Mouse (Mus musculus) midbrain, embryonic 14.5 days (tissue): ENCODE results near the gene Mrpl18. TPM values are rescaled to one million over a fixed set of nuclear protein-coding genes. Genes with fewer than 3 reads are reported as not detected.

Experiments
- ATAC-seq: fragments of 200-750 bp; cut with Nextera tagmentation; 2 replicates; pipeline ENCODE4 v1.8.0; 2017; ENCODE audit warnings: moderate number of reproducible peaks, moderate library complexity; ENCODE audit not compliant: low FRiP score, low TSS enrichment
- DNase-seq: peaks from one replicate; pipeline ENCODE4 v3.0.0-alpha.2; 2015
- H3K27ac ChIP-seq: fragments of 300-500 bp; sonication (generic); replicated peaks from 2 replicates; pipeline ENCODE4 v1.5.1; 2014; ENCODE audit warnings: mild to moderate bottlenecking, low read depth, low read length, moderate library complexity
- H3K27me3 ChIP-seq: fragments of 300-500 bp; sonication (generic); 2 replicates; pipeline ENCODE4 v1.6.1; 2014; ENCODE audit warnings: low read length, control low read depth, mixed read lengths; ENCODE audit not compliant: control insufficient read depth, insufficient read depth
- H3K36me3 ChIP-seq: fragments of 300-500 bp; sonication (generic); 2 replicates; pipeline ENCODE4 v1.6.1; 2014; ENCODE audit warnings: low read length, control low read depth; ENCODE audit not compliant: control insufficient read depth, insufficient read depth
- H3K4me1 ChIP-seq: fragments of 300-500 bp; sonication (generic); 2 replicates; pipeline ENCODE4 v1.6.1; 2014; ENCODE audit warnings: mild to moderate bottlenecking, antibody characterized with exemption, low read length, control low read depth; ENCODE audit not compliant: control insufficient read depth, insufficient read depth
- H3K4me2 ChIP-seq: fragments of 300-500 bp; sonication (generic); 2 replicates; pipeline ENCODE4 v1.6.1; 2014; ENCODE audit warnings: mild to moderate bottlenecking, low read length, moderate library complexity
- H3K4me3 ChIP-seq: fragments of 300-500 bp; sonication (generic); replicated peaks from 2 replicates; pipeline ENCODE4 v1.5.1; 2014; ENCODE audit warnings: low read depth, low read length
- H3K9ac ChIP-seq: fragments of 300-500 bp; sonication (generic); replicated peaks from 2 replicates; pipeline ENCODE4 v1.6.1; 2014; ENCODE audit warnings: mild to moderate bottlenecking, low read length, moderate library complexity
- H3K9me3 ChIP-seq: fragments of 300-500 bp; sonication (generic); 2 replicates; pipeline ENCODE4 v1.6.1; 2016; ENCODE audit warnings: low read length, control low read depth, mixed read lengths; ENCODE audit not compliant: control insufficient read depth
- WGBS: fragments of 180-500 bp; shearing (Covaris S2); extraction: QIAGEN DNeasy Blood & Tissue Kit; methylation state at CpG from one replicate; pipeline ENCODE4 v1.1.7; 2014; 5-methylcytosine and 5-hydroxymethylcytosine counted together
- polyA plus RNA-seq: library from polyadenylated mRNA; unstranded; fragments of >200 nt; fragmentation: Nextera tagmentation; extraction: Ambion mirVana; gene quantifications from 2 replicates; pipeline ENCODE4 v1.2.1, GENCODE M21; 2014

The Mrpl18 gene
- polyA plus RNA-seq, 1 experiment from 2014 or later, result 117 TPM

DNA sequence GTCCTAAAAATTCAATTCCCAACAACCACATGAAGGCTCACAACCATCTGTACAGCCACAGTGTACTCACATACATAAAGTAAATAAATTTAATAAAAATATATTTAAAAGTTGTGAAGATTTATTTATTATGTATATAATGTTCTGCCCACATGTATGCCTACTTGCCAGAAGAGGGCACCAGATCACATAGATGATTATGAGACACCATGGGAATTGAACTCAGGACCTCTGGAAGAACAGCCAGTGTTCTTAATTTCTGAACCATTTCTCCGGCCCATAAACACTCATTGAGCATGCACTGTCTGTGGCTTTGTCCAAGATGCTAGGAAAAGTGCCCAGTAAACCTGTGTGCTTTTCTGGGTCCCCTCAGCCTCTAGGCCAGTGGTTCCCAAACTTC, 34.9 kb downstream of the Mrpl18 start:
- no peak overlapping the region for H3K9ac ChIP-seq
- H3K4me2 ChIP-seq, result no peak overlapping the region
- H3K4me1 ChIP-seq, result no peaks in the 10 kb centered on the region
- DNase-seq (no peak), ATAC-seq (no peak)
- no peak overlapping the region for H3K27ac ChIP-seq
- no peaks in the 10 kb centered on the region for H3K27me3 ChIP-seq
- H3K36me3 ChIP-seq, result no peaks in the 10 kb centered on the region
- WGBS, result 67% methylated on average over 1 of the region's 1 CpGs
- H3K4me3 ChIP-seq, result no peak overlapping the region
- H3K9me3 ChIP-seq, result no peaks in the 10 kb centered on the region

DNA sequence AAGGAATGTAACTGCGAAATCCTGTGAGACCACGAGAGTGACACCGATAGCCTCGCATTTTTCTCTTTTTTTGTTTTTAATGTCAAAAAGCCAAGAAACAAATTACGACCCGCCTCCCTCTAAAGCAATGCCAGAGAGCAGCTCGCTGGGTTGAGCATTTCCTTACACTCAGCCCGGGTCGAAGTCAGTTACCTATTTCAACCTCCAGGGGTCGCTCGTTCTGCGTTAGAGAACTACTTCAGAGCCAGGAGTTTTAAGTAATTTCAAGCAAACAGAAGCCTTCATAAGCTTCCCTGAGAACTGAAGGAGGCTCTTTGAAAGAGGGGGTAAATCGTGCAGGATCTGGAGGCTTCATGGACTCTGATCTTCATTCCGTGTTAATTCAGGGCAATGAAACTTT, 36.0 kb downstream of the Mrpl18 start:
- Histone ChIP-seq H3K27me3 (no peaks in the 10 kb centered on the region), H3K4me1 (no peaks in the 10 kb centered on the region), H3K4me3 (no peak overlapping the region), H3K9me3 (no peaks in the 10 kb centered on the region), H3K36me3 (no peaks in the 10 kb centered on the region), H3K4me2 (peak overlapping the region; percentile 28), H3K9ac (no peak overlapping the region), H3K27ac (no peak overlapping the region)
- 5% methylated on average over 14 of the region's 14 CpGs for WGBS
- DNase-seq (peak; percentile 92), ATAC-seq (no peak)

DNA sequence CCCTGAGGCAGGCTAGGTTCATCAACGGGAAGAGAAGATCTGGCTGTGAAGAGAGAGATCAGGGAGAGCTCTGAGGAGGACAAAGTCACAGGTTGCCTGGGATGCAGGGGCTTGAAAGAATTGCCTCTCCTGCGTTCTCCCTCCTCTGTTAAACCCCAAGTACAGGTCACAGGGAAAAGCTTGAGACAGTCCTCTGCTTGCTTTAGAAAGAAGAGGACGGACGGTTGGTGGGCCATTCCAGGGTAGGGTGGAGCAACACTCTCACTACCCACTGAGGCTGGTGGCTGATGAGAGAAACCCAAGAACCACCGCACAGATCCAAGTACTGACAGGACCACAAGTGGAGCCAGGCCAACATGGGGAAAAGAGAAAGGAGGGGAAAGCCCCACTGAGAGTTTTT, 40.4 kb downstream of the Mrpl18 start, which contains the start of gene Mrgprh:
Mrgprh (plus strand) TSS at position 301 of the 400 bp plus-strand sequence.
- no peaks in the 10 kb centered on the region for H3K4me1 ChIP-seq
- no peaks in the 10 kb centered on the region for H3K27me3 ChIP-seq
- WGBS, result 80% methylated on average over 5 of the region's 5 CpGs
- no peak within 1 kb of the TSS for H3K27ac ChIP-seq
- no peaks in the 10 kb centered on the region for H3K36me3 ChIP-seq
- ATAC-seq, result no peak
- H3K4me3 ChIP-seq, result no peak within 1 kb of the TSS
- H3K9ac ChIP-seq, result no peak within 1 kb of the TSS
- no peaks in the 10 kb centered on the region for H3K9me3 ChIP-seq
- no peak within 1 kb of the TSS for H3K4me2 ChIP-seq
- DNase-seq, result no peak

DNA sequence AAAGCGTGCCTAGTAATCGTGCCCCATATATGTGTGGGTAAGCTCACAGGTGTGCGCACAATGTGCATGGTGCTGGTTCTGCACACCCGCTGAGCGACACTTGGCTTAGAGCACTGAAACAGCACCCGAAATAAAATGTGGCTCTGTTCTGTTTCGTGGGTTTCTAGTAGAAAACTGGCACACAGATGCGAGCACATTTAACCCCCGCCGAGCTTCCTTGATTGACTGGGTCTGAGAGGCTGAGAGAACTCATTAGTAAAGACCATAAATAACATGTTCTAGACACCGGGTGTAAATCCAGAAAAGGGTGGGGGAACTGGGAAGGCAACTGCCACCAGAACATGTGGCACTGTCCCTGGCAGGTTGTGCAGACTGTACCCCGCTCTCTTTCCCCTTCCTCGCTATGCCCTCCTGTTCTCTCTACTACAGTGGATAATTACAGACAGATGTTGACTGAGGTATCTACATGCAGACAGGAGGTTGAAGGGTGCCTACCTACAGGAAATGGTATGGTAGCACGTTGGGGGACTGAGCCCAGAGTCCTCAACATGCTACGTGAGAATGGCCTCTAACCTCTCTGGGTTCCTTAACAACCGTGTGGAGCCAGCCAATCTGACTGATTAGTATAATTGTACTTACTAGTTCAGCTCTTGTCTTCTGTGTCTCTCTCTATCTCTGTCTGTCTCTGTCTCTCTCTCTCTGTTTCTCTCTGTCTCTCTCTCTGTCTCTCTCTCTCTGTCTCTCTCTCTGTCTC, 43.7 kb downstream of the Mrpl18 start:
- Histone ChIP-seq H3K4me1 (no peaks in the 10 kb centered on the region), H3K27ac (no peak overlapping the region), H3K9ac (no peak overlapping the region), H3K9me3 (no peaks in the 10 kb centered on the region), H3K4me3 (no peak overlapping the region), H3K36me3 (no peaks in the 10 kb centered on the region), H3K27me3 (no peaks in the 10 kb centered on the region), H3K4me2 (no peak overlapping the region)
- whole genome bisulfite sequencing, result 78% methylated on average over 16 of the region's 16 CpGs
- ATAC-seq, result no peak
- no peak for DNase-seq

DNA sequence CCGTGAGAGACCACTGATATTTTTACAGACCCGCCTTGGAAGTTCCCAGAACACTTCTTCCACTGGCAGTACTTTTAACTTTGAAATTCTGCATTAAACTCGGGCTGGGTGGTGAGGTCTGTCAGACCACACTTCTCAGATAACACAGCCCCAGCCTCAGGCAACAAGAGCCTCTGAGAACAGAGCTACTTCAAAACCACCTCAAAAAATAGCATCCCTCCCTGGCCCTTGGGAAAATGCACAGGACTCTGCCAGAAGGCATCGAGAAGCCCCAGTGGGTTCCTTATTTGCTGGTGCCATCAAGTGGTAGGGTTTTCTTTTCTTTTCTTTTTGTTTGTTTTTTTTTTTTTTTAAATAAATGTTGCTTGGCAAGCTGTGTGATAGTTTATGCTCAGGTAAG, 47.5 kb downstream of the Mrpl18 start:
- H3K9me3 ChIP-seq, result no peaks in the 10 kb centered on the region
- 52% methylated on average over 4 of the region's 4 CpGs for WGBS
- H3K36me3 ChIP-seq, result no peaks in the 10 kb centered on the region
- no peak overlapping the region for H3K4me2 ChIP-seq
- H3K27ac ChIP-seq, result no peak overlapping the region
- H3K4me1 ChIP-seq, result no peaks in the 10 kb centered on the region
- H3K9ac ChIP-seq, result no peak overlapping the region
- ATAC-seq (no peak), DNase-seq (no peak)
- H3K4me3 ChIP-seq, result no peak overlapping the region
- no peaks in the 10 kb centered on the region for H3K27me3 ChIP-seq

DNA sequence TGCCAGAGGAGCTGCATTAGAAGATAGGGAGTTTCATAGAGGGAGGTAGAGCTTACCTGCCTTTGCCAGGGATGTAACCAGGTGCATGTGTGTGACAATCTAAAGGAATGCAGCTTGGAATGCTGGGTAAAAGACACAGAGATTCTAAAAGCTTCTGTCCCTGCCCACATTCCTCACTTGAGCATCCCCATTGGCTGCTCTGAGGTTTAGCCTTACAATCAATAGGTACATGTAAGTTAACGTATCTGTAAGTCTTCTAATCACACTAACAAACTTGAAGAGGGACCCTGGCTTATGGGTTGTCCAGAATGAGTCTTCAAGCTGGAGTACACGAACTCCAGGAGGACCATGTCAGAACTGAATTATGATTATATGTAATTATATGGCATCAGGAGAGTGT, 48.1 kb downstream of the Mrpl18 start, which contains the start of gene Mas1:
Mas1 (minus strand) TSS at position 101 of the 400 bp plus-strand sequence.
- Histone ChIP-seq H3K9ac (no peak within 1 kb of the TSS), H3K4me2 (no peak within 1 kb of the TSS)

DNA sequence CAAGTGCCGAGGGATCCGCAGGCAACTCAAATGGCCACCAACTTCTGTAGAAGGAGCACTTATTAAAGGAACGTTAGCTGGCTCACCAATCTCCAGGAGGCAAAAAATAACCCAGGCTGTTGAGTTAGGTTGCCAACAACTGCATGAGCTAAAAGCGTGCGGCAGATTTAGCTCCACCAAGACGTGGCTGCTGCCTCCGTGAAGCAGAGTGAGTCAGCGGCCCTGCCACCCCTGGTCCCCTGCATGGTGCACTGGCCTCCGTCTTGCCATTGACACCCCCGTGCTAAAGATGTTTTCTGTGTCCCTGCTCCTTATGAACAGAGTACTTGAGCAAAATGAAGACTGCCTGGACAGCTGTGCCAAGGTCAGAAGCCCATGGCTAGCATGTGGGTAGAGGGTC, 49.3 kb downstream of the Mrpl18 start:
- Histone ChIP-seq H3K9me3 (no peaks in the 10 kb centered on the region), H3K27ac (no peak overlapping the region), H3K4me2 (no peak overlapping the region), H3K27me3 (no peaks in the 10 kb centered on the region), H3K9ac (no peak overlapping the region), H3K4me3 (no peak overlapping the region), H3K36me3 (no peaks in the 10 kb centered on the region), H3K4me1 (no peaks in the 10 kb centered on the region)
- WGBS, result 86% methylated on average over 10 of the region's 10 CpGs
- DNase-seq, result no peak
- no peak for ATAC-seq

More for the DNA sequence above, 48.1 kb downstream of the Mrpl18 start, which contains the start of gene Mas1:
- H3K36me3 ChIP-seq, result no peaks in the 10 kb centered on the region
- no peak for DNase-seq
- 74% methylated on average over 2 of the region's 2 CpGs for WGBS
- H3K27me3 ChIP-seq, result no peaks in the 10 kb centered on the region
- H3K27ac ChIP-seq, result no peak within 1 kb of the TSS
- no peaks in the 10 kb centered on the region for H3K9me3 ChIP-seq
- ATAC-seq, result no peak
- H3K4me3 ChIP-seq, result no peak within 1 kb of the TSS
- H3K4me1 ChIP-seq, result no peaks in the 10 kb centered on the region

DNA sequence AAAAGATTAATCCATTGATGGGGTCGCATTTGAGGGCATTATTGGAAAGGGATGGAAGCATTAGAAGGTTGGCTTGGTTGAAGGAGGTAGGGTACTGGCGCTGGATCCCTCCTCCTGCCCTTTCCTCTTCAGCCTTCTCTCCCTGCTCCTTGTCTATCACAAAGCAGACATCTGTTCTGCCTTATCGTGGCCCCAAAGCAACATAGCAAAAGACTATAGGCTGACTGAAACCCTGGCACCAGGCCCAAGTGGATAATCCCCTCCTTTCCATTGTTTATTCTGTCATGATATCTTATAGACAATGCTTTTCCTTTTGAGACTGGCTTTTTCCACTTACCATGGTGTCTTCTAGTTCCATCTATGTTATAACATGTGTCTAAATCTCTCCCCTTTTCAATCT, 50.7 kb downstream of the Mrpl18 start:
- peak; percentile 10 for DNase-seq
- ATAC-seq, result no peak
- Histone ChIP-seq H3K36me3 (no peaks in the 10 kb centered on the region), H3K9ac (no peak overlapping the region), H3K4me2 (no peak overlapping the region), H3K4me1 (no peaks in the 10 kb centered on the region), H3K4me3 (no peak overlapping the region), H3K9me3 (no peaks in the 10 kb centered on the region), H3K27ac (no peak overlapping the region), H3K27me3 (no peaks in the 10 kb centered on the region)
- WGBS, result 47% methylated on average over 3 of the region's 3 CpGs

DNA sequence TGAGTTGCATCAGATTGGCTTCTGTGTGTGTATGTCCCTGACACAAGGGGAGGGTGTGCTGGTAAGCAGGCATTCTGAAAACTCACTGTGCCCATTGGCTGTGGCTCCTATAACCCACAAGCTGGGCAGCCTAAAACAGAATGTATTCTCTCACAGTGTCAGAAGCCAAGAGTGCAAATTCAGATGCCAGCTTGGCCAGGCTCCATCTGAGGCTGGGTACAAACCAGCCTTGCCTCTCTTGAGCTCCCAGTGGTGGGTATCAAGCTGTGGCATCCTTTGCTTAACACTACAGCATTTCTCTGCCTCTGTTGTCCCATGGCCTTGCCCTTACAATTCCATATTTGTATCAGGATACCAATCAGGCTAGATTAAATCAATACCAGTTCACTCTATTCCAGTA, 52.0 kb downstream of the Mrpl18 start:
- H3K4me1 ChIP-seq, result no peaks in the 10 kb centered on the region
- H3K9me3 ChIP-seq, result no peaks in the 10 kb centered on the region
- H3K27ac ChIP-seq, result no peak overlapping the region
- no peaks in the 10 kb centered on the region for H3K27me3 ChIP-seq
- no peak overlapping the region for H3K4me3 ChIP-seq
- H3K4me2 ChIP-seq, result no peak overlapping the region
- no peaks in the 10 kb centered on the region for H3K36me3 ChIP-seq
- ATAC-seq, result no peak
- H3K9ac ChIP-seq, result no peak overlapping the region
- DNase-seq, result no peak
